Mouse (Mus musculus): ENCODE measurements around the gene Tnfrsf14. TPM values are rescaled to one million over a fixed set of nuclear protein-coding genes. Genes with fewer than 3 reads are reported as not detected.

Tnfrsf14 gene
- 16.5 TPM for polyA plus RNA-seq (2017; shearing (Covaris generic))

DNA sequence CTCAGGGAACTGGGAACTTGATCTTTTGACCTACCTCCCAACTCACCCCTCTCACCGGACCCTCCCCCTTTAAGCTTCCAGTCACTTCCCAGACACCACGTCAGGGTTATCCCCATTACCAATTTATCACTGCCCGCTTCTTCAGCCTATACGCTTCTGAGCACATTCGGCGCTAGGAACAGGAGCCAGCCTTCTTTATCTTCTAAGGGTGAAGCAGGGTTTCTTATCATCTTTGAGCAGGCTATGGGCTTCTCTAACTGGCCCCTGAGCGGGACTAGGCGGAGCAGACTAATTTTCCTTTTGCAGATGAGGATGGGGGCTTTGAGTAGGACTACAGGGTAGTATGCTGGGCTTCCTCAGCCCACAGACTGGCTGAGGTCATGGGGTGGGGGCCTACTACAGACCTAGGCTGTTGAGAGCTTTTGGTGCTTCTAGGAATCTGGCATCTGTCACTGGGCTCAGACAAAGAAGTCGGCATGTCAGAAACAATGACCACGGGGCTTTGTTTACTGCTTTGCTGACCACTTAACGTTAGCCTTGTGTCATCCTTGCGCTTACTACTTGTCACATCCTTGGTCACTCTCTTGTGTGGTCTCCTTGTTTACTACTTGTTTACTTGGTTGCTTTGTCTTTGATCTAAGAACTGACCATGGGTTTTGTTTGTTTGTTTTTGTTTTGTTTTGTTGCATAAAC, at the start of gene Tnfrsf14:
Tnfrsf14 (minus strand) TSS at position 169 of the 693 bp plus-strand sequence.

DNA sequence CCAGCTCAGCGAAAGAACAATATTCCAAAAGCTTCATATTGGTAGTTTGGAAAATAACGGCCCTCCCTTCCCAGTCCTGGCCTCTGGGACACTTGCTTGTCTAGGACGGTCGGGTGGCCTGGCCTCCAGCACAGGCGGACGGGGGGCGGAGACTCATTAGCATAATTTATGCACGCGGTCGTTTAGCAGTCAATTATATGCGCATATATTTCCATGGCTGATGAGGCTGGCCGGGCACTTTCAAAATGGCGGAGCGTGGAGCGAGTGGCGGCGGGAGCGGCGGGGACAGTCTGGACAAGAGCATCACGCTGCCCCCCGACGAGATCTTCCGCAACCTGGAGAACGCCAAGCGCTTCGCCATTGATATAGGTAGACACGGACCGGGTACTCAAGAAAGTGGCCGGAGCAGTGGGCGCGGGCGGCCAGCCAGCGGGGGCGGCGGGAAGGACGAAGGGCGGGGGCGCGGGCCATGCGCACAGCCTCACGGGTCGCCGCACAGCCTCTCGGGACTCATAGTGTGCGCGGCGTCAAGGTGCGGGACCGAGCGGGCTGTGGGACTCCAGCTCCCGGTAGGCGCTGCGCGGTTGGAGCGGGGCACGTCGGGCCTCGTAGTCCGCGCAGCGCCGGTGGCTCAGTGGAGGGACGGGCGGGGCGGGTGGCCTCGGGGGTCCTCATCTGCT, 35.7 kb upstream of the Tnfrsf14 start, which contains the start of gene Pank4:
Pank4 (plus strand) TSS at position 223 of the 680 bp plus-strand sequence.

DNA sequence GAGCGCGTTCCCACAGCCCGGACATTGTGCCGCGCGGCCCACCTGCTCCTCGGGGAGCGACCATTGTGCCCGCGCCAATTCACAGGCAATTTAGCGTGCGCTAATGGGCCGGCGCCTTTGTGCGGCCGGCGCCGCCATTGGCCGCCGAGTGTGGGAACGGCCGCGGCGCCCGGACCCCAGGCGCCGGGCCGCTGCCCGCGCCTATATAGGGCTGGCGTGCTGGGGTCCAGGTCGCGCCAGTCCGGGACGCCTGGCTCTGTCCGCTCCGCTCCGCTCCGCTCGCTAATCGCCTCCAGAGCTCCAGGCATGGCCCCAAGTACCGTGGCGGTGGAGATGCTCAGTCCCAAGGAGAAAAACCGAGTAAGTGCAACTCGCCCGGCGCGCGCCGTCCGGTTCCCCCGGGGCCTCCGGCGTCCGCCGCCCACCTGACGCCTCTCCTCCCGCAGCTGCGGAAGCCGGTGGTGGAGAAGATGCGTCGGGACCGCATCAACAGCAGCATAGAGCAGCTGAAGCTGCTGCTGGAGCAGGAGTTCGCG, 32.4 kb upstream of the Tnfrsf14 start, which contains the start of gene Hes5:
Hes5 (plus strand) TSS at position 234 of the 536 bp plus-strand sequence.

GRCm38 (mm10) chr4:154898506-154899446, 29.6 kb downstream of the Tnfrsf14 start, which contains the start of gene Fam213b:
Gene Fam213b (minus strand): TSS chr4:154899135.

Other genes with a start within 250 kb of the Tnfrsf14 start
- not detected for gene Ttc34, start 91.1 kb downstream of the Tnfrsf14 start, polyA plus RNA-seq (2017; shearing (Covaris generic))
- gene Mmel1, start 59.0 kb downstream of the Tnfrsf14 start, polyA plus RNA-seq (2017; shearing (Covaris generic)) = not detected
- gene Fam213b, start 29.4 kb downstream of the Tnfrsf14 start, polyA plus RNA-seq (2017; shearing (Covaris generic)) = 6.7 TPM
- 1.0 TPM for gene Hes5, start 32.4 kb upstream of the Tnfrsf14 start, polyA plus RNA-seq (2017; shearing (Covaris generic))
- 95.8 TPM for gene Pank4, start 35.6 kb upstream of the Tnfrsf14 start, polyA plus RNA-seq (2017; shearing (Covaris generic))
- gene Plch2, start 128.2 kb upstream of the Tnfrsf14 start, polyA plus RNA-seq (2017; shearing (Covaris generic)) = not detected
- 8.1 TPM for gene Pex10, start 138.5 kb upstream of the Tnfrsf14 start, polyA plus RNA-seq (2017; shearing (Covaris generic))
- 112 TPM for gene Rer1, start 157.8 kb upstream of the Tnfrsf14 start, polyA plus RNA-seq (2017; shearing (Covaris generic))
- gene Morn1, start 158.0 kb upstream of the Tnfrsf14 start, polyA plus RNA-seq (2017; shearing (Covaris generic)) = 0.37 TPM

Measured in naive thymus-derived CD4-positive, alpha-beta T cell, adult 5 months (primary cell).